In the genomic region with DNA sequence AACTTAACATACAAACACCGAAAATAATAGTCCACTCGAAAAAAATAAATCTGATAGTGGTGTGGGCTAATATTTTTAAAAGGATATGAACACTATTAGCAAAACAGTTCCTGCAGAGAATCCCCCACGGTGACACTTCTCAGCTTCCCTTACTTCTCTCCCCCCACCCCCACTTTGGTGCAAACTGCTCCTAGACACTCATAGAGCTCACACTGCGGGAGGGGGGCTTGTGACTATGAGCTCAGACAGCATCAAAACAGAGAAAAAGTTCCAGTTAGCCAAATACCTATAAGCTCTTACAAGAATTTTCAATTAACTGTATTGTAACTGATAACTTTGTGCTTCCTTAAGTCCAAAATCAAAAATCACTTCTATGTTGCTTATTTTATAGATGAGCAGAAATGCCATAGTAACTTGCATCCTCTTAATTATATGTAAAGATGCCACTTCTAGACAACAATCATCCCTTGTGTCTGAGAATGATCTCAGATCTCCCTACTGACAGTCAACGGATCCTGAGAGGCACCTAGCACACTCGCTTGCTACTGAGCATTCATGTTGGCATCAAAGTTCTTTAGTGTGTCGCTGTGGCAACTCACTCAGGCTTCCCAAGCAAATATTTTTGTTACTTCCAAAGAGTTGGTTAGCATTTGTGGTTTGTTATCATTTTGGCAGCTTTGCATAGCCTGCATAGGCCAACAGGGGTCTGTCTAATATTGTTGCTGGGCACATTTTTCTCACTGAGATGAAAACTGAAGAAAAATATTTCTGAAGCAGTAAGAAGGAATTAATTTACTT, we compare ENCODE assay signal across 16 mouse cellular contexts.
DNase-seq lines count a peak whose midpoint lies in the region; ATAC-seq and TF ChIP-seq lines count a peak whose summit lies in the region.
"Had no signal": no experiment of that assay in that cellular context is flagged by ENCODE, and none has a peak within 500 bp of the region (broad histone marks: within the 10 kb centered on the region; RNA-seq: fewer than 3 reads in every experiment).

No protein-coding gene starts in this region.

- no peak for TF ChIP-seq EP300 in MEL (IDR thresholded peaks at IDR 0.05; ENCODE audit: low read depth in 1 of 2, low read length in 2 of 2)

- no peaks in the 10 kb centered on the region for H3K9me3 ChIP-seq in kidney, postnatal 0 days (replicated peaks; ENCODE audit: low read length)
- H3K9me3 ChIP-seq in kidney, embryonic 16.5 days (ENCODE audit: low read length) = no peaks in the 10 kb centered on the region
- no peaks in the 10 kb centered on the region for H3K9me3 ChIP-seq in MEL (replicated peaks; ENCODE audit: insufficient read depth, low read length)
- no peaks in the 10 kb centered on the region for H3K9me3 ChIP-seq in hindbrain, embryonic 13.5 days
- no peaks in the 10 kb centered on the region for H3K9me3 ChIP-seq in midbrain, embryonic 14.5 days (ENCODE audit: control insufficient read depth, low read length)
- H3K9me3 ChIP-seq: embryonic facial prominence, embryonic 15.5 days; forebrain, embryonic 13.5 days; kidney, embryonic 15.5 days; midbrain, embryonic 12.5 days had no signal

- no peaks in the 10 kb centered on the region for H3K4me1 ChIP-seq in kidney, postnatal 0 days (replicated peaks; ENCODE audit: insufficient read depth, low read length)
- H3K4me1 ChIP-seq in kidney, embryonic 16.5 days (ENCODE audit: insufficient read depth, low read length) = no peaks in the 10 kb centered on the region
- H3K4me1 ChIP-seq in MEL (ENCODE audit: control insufficient read depth in 1 of 2, insufficient read depth in 2 of 2, low read length in 2 of 2) = no peaks in the 10 kb centered on the region
- H3K4me1 ChIP-seq in hindbrain, embryonic 13.5 days (replicated peaks) = peaks cover 19% of the 10 kb centered on the region
- peaks cover 9% of the 10 kb centered on the region for H3K4me1 ChIP-seq in midbrain, embryonic 14.5 days (ENCODE audit: control insufficient read depth, insufficient read depth, low read length)
- H3K4me1 ChIP-seq: embryonic facial prominence, embryonic 15.5 days; kidney, embryonic 15.5 days had no signal

- no peaks in the 10 kb centered on the region for H3K27me3 ChIP-seq in kidney, postnatal 0 days (ENCODE audit: insufficient read depth, low read length)
- no peaks in the 10 kb centered on the region for H3K27me3 ChIP-seq in kidney, embryonic 16.5 days (ENCODE audit: insufficient read depth, low read length)
- H3K27me3 ChIP-seq in MEL (ENCODE audit: control insufficient read depth in 1 of 2, insufficient read depth in 2 of 2, low read length in 2 of 2) = no peaks in the 10 kb centered on the region
- H3K27me3 ChIP-seq in hindbrain, embryonic 13.5 days = no peaks in the 10 kb centered on the region
- H3K27me3 ChIP-seq in midbrain, embryonic 14.5 days (ENCODE audit: control insufficient read depth, insufficient read depth, low read length) = no peaks in the 10 kb centered on the region
- H3K27me3 ChIP-seq: embryonic facial prominence, embryonic 15.5 days; forebrain, embryonic 13.5 days; kidney, embryonic 15.5 days; midbrain, embryonic 12.5 days had no signal

- no peaks in the 10 kb centered on the region for H3K36me3 ChIP-seq in kidney, postnatal 0 days (ENCODE audit: insufficient read depth, low read length)
- H3K36me3 ChIP-seq in kidney, embryonic 16.5 days (ENCODE audit: insufficient read depth, low read length) = no peaks in the 10 kb centered on the region
- no peaks in the 10 kb centered on the region for H3K36me3 ChIP-seq in MEL (ENCODE audit: control insufficient read depth in 1 of 2, insufficient read depth in 2 of 2, low read length in 2 of 2)
- H3K36me3 ChIP-seq in hindbrain, embryonic 13.5 days = no peaks in the 10 kb centered on the region
- H3K36me3 ChIP-seq in midbrain, embryonic 14.5 days (ENCODE audit: control insufficient read depth, insufficient read depth, low read length) = no peaks in the 10 kb centered on the region
- H3K36me3 ChIP-seq: embryonic facial prominence, embryonic 15.5 days; kidney, embryonic 15.5 days; midbrain, embryonic 12.5 days had no signal

- peak; percentile 21; the same call in 1 of the 2 replicates for TF ChIP-seq CTCF in kidney, postnatal 0 days (IDR thresholded peaks at IDR 0.05; ENCODE audit: low read depth)
- peak in 1 of 3 experiments; percentile 20; a peak in 1 of 6 replicates for TF ChIP-seq CTCF in MEL (IDR thresholded peaks at IDR 0.05 in 2 of 3, conservative IDR thresholded peaks at IDR 0.05 in 1 of 3; ENCODE audit: control insufficient read depth in 1 of 3, insufficient read depth in 1 of 3, low read depth in 2 of 3, low read length in 3 of 3, poor library complexity in 1 of 3, severe bottlenecking in 1 of 3)

- ATAC-seq in kidney, postnatal 0 days (replicated peaks; ENCODE audit: low FRiP score, low read depth) = no peak
- no peak for ATAC-seq in kidney, embryonic 16.5 days (ENCODE audit: low FRiP score, low TSS enrichment)
- peak; percentile 33; the same call in 1 of the 2 replicates for ATAC-seq in hindbrain, embryonic 13.5 days (ENCODE audit: low FRiP score)
- no peak for ATAC-seq in midbrain, embryonic 14.5 days (ENCODE audit: low FRiP score, low TSS enrichment)
- ATAC-seq in activated CD4-positive, CD25-positive, alpha-beta regulatory T cell, adult 4 months = no peak
- ATAC-seq: forebrain, embryonic 13.5 days; lung, postnatal 0 days had no signal

- WGBS in kidney, postnatal 0 days = 72% methylated on average over 7 of the region's 7 CpGs
- WGBS in kidney, embryonic 16.5 days = 67% methylated on average over 7 of the region's 7 CpGs
- WGBS in hindbrain, embryonic 13.5 days = 39% methylated on average over 7 of the region's 7 CpGs
- 46% methylated on average over 7 of the region's 7 CpGs for WGBS in midbrain, embryonic 14.5 days

- no peak for TF ChIP-seq POLR2A in MEL (IDR thresholded peaks at IDR 0.05; ENCODE audit: control insufficient read depth in 1 of 2, insufficient read depth in 1 of 2, low read depth in 1 of 2, low read length in 2 of 2, poor library complexity in 1 of 2)

- no peaks in the 10 kb centered on the region for H3K79me2 ChIP-seq in MEL (ENCODE audit: control insufficient read depth, insufficient read depth, low read length, poor library complexity)

- H3K9ac ChIP-seq in kidney, postnatal 0 days (ENCODE audit: low read depth, low read length) = no peak overlapping the region
- H3K9ac ChIP-seq in kidney, embryonic 16.5 days (replicated peaks; ENCODE audit: low read length) = no peak overlapping the region
- H3K9ac ChIP-seq in MEL (ENCODE audit: control insufficient read depth, low read depth, low read length, poor library complexity, severe bottlenecking) = no peak overlapping the region
- no peak overlapping the region for H3K9ac ChIP-seq in hindbrain, embryonic 13.5 days
- H3K9ac ChIP-seq in midbrain, embryonic 14.5 days (replicated peaks; ENCODE audit: low read length) = no peak overlapping the region
- H3K9ac ChIP-seq: embryonic facial prominence, embryonic 15.5 days; forebrain, embryonic 13.5 days; kidney, embryonic 15.5 days; midbrain, embryonic 12.5 days had no signal

- no peak overlapping the region for H3K4me3 ChIP-seq in kidney, postnatal 0 days (replicated peaks; ENCODE audit: low read depth, low read length)
- H3K4me3 ChIP-seq in kidney, embryonic 16.5 days (ENCODE audit: low read length) = no peak overlapping the region
- H3K4me3 ChIP-seq in MEL (ENCODE audit: control insufficient read depth in 1 of 2, insufficient read depth in 1 of 2, low read depth in 2 of 2, low read length in 2 of 2) = no peak overlapping the region
- no peak overlapping the region for H3K4me3 ChIP-seq in hindbrain, embryonic 13.5 days
- no peak overlapping the region for H3K4me3 ChIP-seq in midbrain, embryonic 14.5 days (replicated peaks; ENCODE audit: low read depth, low read length)
- H3K4me3 ChIP-seq: embryonic facial prominence, embryonic 15.5 days; forebrain, embryonic 13.5 days; kidney, embryonic 15.5 days; midbrain, embryonic 12.5 days had no signal

- no peak overlapping the region for H3K4me2 ChIP-seq in kidney, postnatal 0 days (ENCODE audit: low read length)
- no peak overlapping the region for H3K4me2 ChIP-seq in kidney, embryonic 16.5 days (replicated peaks; ENCODE audit: low read depth, low read length)
- no peak overlapping the region for H3K4me2 ChIP-seq in hindbrain, embryonic 13.5 days
- no peak overlapping the region for H3K4me2 ChIP-seq in midbrain, embryonic 14.5 days (ENCODE audit: low read length)
- H3K4me2 ChIP-seq: embryonic facial prominence, embryonic 15.5 days; forebrain, embryonic 13.5 days; heart, embryonic 11.5 days; kidney, embryonic 15.5 days; liver, embryonic 11.5 days; midbrain, embryonic 12.5 days had no signal

- no peak for DNase-seq in kidney, postnatal 0 days (ENCODE audit: low spot score)
- DNase-seq in MEL (ENCODE audit: low read depth, low spot score) = peak; percentile 42
- DNase-seq in midbrain, embryonic 14.5 days = peak; percentile 24
- no peak for DNase-seq in urinary bladder, postnatal 36 days (ENCODE audit: low spot score in 2 of 2)
- DNase-seq in adrenal gland, postnatal 10 days = no peak
- DNase-seq: thymus, adult 2 months had no signal

- H3K27ac ChIP-seq in kidney, postnatal 0 days = no peak overlapping the region
- H3K27ac ChIP-seq in kidney, embryonic 16.5 days (ENCODE audit: low read length) = no peak overlapping the region
- H3K27ac ChIP-seq in MEL (ENCODE audit: control insufficient read depth, low read depth, low read length) = no peak overlapping the region
- peak overlapping the region; percentile 69 for H3K27ac ChIP-seq in hindbrain, embryonic 13.5 days
- peak overlapping the region; percentile 64; the same call in 1 of the 2 replicates for H3K27ac ChIP-seq in midbrain, embryonic 14.5 days (replicated peaks; ENCODE audit: low read depth, low read length)
- H3K27ac ChIP-seq: embryonic facial prominence, embryonic 15.5 days; forebrain, embryonic 13.5 days; kidney, embryonic 15.5 days had no signal

- TF ChIP-seq RAD21 in MEL (IDR thresholded peaks at IDR 0.05; ENCODE audit: low read depth, low read length) = peak; percentile 38

TF ChIP-seq in MEL, 35 proteins besides CTCF, POLR2A, EP300 and RAD21:
- peak; percentile 18; the same call in 1 of the 2 replicates for TF ChIP-seq SMC3 (IDR thresholded peaks at IDR 0.05; ENCODE audit: low read depth, low read length)
- no peak for TF ChIP-seq ELF1 (IDR thresholded peaks at IDR 0.05; ENCODE audit: low read depth, low read length)

Comparison
In these comparisons a context has a peak if more than half of its experiments do, and no peak if none do; other contexts are left out.
1. DNase-seq: peak in MEL (single experiment) and midbrain, embryonic 14.5 days (single experiment); none in kidney, postnatal 0 days (single experiment), urinary bladder, postnatal 36 days (0 of 2) and adrenal gland, postnatal 10 days (single experiment).
2. H3K27ac ChIP-seq: peak in hindbrain, embryonic 13.5 days (single experiment) and midbrain, embryonic 14.5 days (single experiment); none in kidney, postnatal 0 days (single experiment), kidney, embryonic 16.5 days (single experiment) and MEL (single experiment).